Mouse (Mus musculus) embryonic fibroblast, embryonic 13.5 days (primary cell): Measurements from ENCODE around the gene D3Ertd254e.

Experiments used
- CTCF ChIP-seq: IDR thresholded peaks from 2 replicates; pipeline ENCODE4 v1.5.1; 2011; ENCODE audit warnings: mild to moderate bottlenecking, control low read depth, low read length, moderate library complexity, borderline replicate concordance; ENCODE audit not compliant: insufficient read depth
- POLR2A ChIP-seq: IDR thresholded peaks from 2 replicates; pipeline ENCODE4 v1.6.1; 2011; ENCODE audit warnings: low read depth, mild to moderate bottlenecking, control low read depth, low read length, moderate library complexity

DNA sequence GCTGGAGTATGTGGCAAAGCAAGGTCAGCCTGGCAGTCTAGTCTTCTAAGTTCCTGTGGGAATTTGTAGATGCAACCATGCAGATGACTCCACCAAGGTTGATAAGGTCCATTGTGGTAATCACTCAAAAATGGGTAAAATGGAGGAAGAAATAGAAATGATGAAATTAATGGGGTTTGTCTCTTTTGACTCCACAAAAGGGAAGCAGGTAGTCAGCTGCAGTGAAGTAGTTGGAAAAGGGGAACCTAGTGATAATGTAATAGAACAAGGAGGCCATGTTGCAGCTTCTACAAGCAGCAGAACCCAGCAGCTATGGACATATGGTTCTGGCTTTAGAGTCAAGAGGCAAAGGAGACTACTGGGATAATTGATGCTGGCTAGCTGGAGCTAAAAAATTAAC, 14.7 kb upstream of the D3Ertd254e start:
- TF ChIP-seq CTCF (no peak), POLR2A (no peak)
